Comparison of ENCODE assay signal across 13 mouse cellular contexts in the genomic region with DNA sequence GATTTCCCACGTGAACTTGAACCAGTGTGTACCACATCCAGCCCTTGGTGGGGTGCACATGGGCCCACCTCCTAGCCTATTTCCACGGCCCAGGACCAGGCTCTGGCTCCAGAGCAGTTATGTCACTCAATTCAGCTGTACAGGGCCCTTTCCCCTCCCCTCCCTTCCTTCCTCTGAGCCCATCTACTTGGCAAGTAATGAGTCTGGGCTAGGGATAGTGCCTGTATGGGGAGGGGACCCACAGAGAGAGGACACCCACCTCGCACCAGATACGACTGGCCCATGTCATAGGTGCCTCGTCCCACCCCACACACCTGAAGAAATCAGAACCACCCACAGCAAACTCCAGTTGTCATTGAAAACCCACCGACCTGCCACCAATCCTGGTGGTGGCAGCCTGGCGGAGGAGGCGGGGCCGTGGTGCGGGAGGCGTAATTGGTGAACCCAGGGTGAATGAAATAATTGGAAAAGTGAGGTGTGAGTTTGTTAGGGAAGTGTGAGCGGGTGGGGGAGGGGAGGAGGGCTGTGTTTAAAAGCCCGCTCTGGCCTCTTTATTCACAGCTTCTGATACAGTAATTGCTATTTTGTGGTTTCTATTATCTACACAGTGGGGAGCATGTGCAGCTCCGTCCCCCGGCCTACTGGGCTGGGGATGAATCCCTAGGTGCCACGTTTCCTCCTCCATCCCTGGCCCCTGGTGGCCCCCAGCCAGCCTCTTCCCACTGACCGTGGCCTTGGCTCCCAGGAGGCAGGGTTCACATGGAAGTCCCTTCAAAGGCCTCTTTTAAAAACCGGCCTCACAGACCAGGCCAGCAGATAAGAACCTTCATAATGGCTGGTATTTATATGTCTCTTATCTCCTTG. TPM values are rescaled to one million over a fixed set of nuclear protein-coding genes. Genes with fewer than 3 reads are reported as not detected.
DNase-seq lines count a peak whose midpoint lies in the region; ATAC-seq lines count a peak whose summit lies in the region.
"Had no signal": no experiment of that assay in that cellular context is flagged by ENCODE, and none has a peak within 500 bp of the region (broad histone marks: within the 10 kb centered on the region; RNA-seq: fewer than 3 reads in every experiment).

No protein-coding gene starts in this region.

- no peak overlapping the region for H3K4me3 ChIP-seq in liver, embryonic 11.5 days (ENCODE audit: low read depth, low read length)
- H3K4me3 ChIP-seq in embryonic facial prominence, embryonic 13.5 days: no peak overlapping the region
- no peak overlapping the region for H3K4me3 ChIP-seq in intestine, embryonic 16.5 days (ENCODE audit: low read length)
- no peak overlapping the region for H3K4me3 ChIP-seq in neural tube, embryonic 15.5 days (replicated peaks)
- H3K4me3 ChIP-seq: heart, embryonic 10.5 days had no signal

- no peaks in the 10 kb centered on the region for H3K9me3 ChIP-seq in liver, embryonic 11.5 days (ENCODE audit: control insufficient read depth, low read length)
- no peaks in the 10 kb centered on the region for H3K9me3 ChIP-seq in embryonic facial prominence, embryonic 13.5 days
- no peaks in the 10 kb centered on the region for H3K9me3 ChIP-seq in intestine, embryonic 16.5 days (ENCODE audit: control insufficient read depth, low read length)
- H3K9me3 ChIP-seq in neural tube, embryonic 15.5 days (replicated peaks): no peaks in the 10 kb centered on the region
- H3K9me3 ChIP-seq: heart, embryonic 10.5 days had no signal

- H3K27ac ChIP-seq in liver, embryonic 11.5 days (ENCODE audit: low read depth, low read length): no peak overlapping the region
- H3K27ac ChIP-seq in embryonic facial prominence, embryonic 13.5 days: no peak overlapping the region
- H3K27ac ChIP-seq in intestine, embryonic 16.5 days (ENCODE audit: low read length): peak overlapping the region; percentile 5
- H3K27ac ChIP-seq in neural tube, embryonic 15.5 days (replicated peaks): no peak overlapping the region
- H3K27ac ChIP-seq: heart, embryonic 10.5 days had no signal

- H3K4me1 ChIP-seq in liver, embryonic 11.5 days (replicated peaks; ENCODE audit: control insufficient read depth, insufficient read depth, low read length): peaks cover 17% of the 10 kb centered on the region
- no peaks in the 10 kb centered on the region for H3K4me1 ChIP-seq in embryonic facial prominence, embryonic 13.5 days
- H3K4me1 ChIP-seq in intestine, embryonic 16.5 days (ENCODE audit: control insufficient read depth, insufficient read depth, low read length): peaks cover 8% of the 10 kb centered on the region
- H3K4me1 ChIP-seq in neural tube, embryonic 15.5 days: peaks cover 34% of the 10 kb centered on the region

- no peaks in the 10 kb centered on the region for H3K27me3 ChIP-seq in liver, embryonic 11.5 days (replicated peaks; ENCODE audit: control insufficient read depth, insufficient read depth, low read length)
- no peaks in the 10 kb centered on the region for H3K27me3 ChIP-seq in embryonic facial prominence, embryonic 13.5 days
- H3K27me3 ChIP-seq in intestine, embryonic 16.5 days (replicated peaks; ENCODE audit: control insufficient read depth, insufficient read depth, low read length): no peaks in the 10 kb centered on the region
- H3K27me3 ChIP-seq in neural tube, embryonic 15.5 days (replicated peaks): no peaks in the 10 kb centered on the region

- no peaks in the 10 kb centered on the region for H3K36me3 ChIP-seq in liver, embryonic 11.5 days (ENCODE audit: control insufficient read depth, insufficient read depth, low read length)
- H3K36me3 ChIP-seq in embryonic facial prominence, embryonic 13.5 days: peaks cover 16% of the 10 kb centered on the region
- H3K36me3 ChIP-seq in intestine, embryonic 16.5 days (ENCODE audit: control insufficient read depth, insufficient read depth, low read length): 0 out of 2 replicates have a peak, but pooled peaks cover 3% of the 10 kb centered on the region
- H3K36me3 ChIP-seq in neural tube, embryonic 15.5 days: no peaks in the 10 kb centered on the region

- WGBS in liver, embryonic 11.5 days: 46% methylated on average over 18 of the region's 18 CpGs
- WGBS in embryonic facial prominence, embryonic 13.5 days: 66% methylated on average over 18 of the region's 18 CpGs
- 49% methylated on average over 18 of the region's 18 CpGs for WGBS in intestine, embryonic 16.5 days
- 59% methylated on average over 18 of the region's 18 CpGs for WGBS in neural tube, embryonic 15.5 days

- peak overlapping the region; percentile 21 for H3K4me2 ChIP-seq in liver, embryonic 11.5 days
- H3K4me2 ChIP-seq in embryonic facial prominence, embryonic 13.5 days: no peak overlapping the region
- H3K4me2 ChIP-seq in intestine, embryonic 16.5 days (ENCODE audit: low read depth, low read length): peak overlapping the region; percentile 26
- H3K4me2 ChIP-seq in neural tube, embryonic 15.5 days: no peak overlapping the region

- DNase-seq in liver, embryonic 11.5 days (ENCODE audit: low spot score): no peak
- no peak for DNase-seq in liver
- no peak for DNase-seq in right cerebral cortex, postnatal 4 days
- no peak for DNase-seq in thymus, postnatal 36 days
- no peak for DNase-seq in adrenal gland, adult 8-10 months
- DNase-seq: cerebellum, postnatal 36 days; layer of hippocampus, postnatal 36 days; lung, adult 18-20 months; thymus, adult 18-20 months had no signal

- no peak overlapping the region for H3K9ac ChIP-seq in liver, embryonic 11.5 days (ENCODE audit: low read depth, low read length)
- no peak overlapping the region for H3K9ac ChIP-seq in embryonic facial prominence, embryonic 13.5 days
- 0 out of 2 replicates have a peak overlapping the region, but pooled peaks have one; percentile 3 for H3K9ac ChIP-seq in intestine, embryonic 16.5 days (ENCODE audit: low read depth, low read length)
- H3K9ac ChIP-seq in neural tube, embryonic 15.5 days (replicated peaks): no peak overlapping the region

- ATAC-seq in liver, embryonic 11.5 days (replicated peaks; ENCODE audit: low FRiP score): peak; percentile 34; the same call in 1 of the 2 replicates
- ATAC-seq in embryonic facial prominence, embryonic 13.5 days (ENCODE audit: insufficient number of reproducible peaks, insufficient read depth, low FRiP score, low TSS enrichment, low read depth): 0 out of 2 replicates have a peak, but pooled peaks have one; percentile 39
- ATAC-seq in intestine, embryonic 16.5 days: peak; percentile 85
- ATAC-seq in neural tube, embryonic 15.5 days (ENCODE audit: low FRiP score): peak; percentile 25; the same call in 1 of the 2 replicates

RNA-seq across cellular contexts. Expression of a gene that starts 55.8 kb away (rescaled TPM):
- polyA plus RNA-seq in liver, embryonic 11.5 days (2014; fragmentation: Nextera tagmentation; extraction: Ambion mirVana): 31.8 and 35.1 TPM in 2 replicates
- 28.4 and 28.8 TPM in 2 replicates for polyA plus RNA-seq in embryonic facial prominence, embryonic 13.5 days (2015; fragmentation: Nextera tagmentation; extraction: Ambion mirVana)
- 21.6 and 23.5 TPM in 2 replicates for polyA plus RNA-seq in intestine, embryonic 16.5 days (2015; fragmentation: Nextera tagmentation; extraction: Ambion mirVana)
- polyA plus RNA-seq in neural tube, embryonic 15.5 days (2015; fragmentation: Nextera tagmentation; extraction: Ambion mirVana): 18.7 and 20.2 TPM in 2 replicates
- total RNA-seq in adrenal gland, adult 8-10 months (2022): 10 to 100 TPM; 25.8 to 27.7 (median 27.3) TPM

Comparison
In these comparisons a context has a peak if more than half of its experiments do, and no peak if none do; other contexts are left out.
1. ATAC-seq: peak in every context shown above with its lines; median percentile 85 in intestine, embryonic 16.5 days; 39 in embryonic facial prominence, embryonic 13.5 days; 34 in liver, embryonic 11.5 days; 25 in neural tube, embryonic 15.5 days.
2. H3K4me2 ChIP-seq: peak in liver, embryonic 11.5 days (single experiment) and intestine, embryonic 16.5 days (single experiment); none in embryonic facial prominence, embryonic 13.5 days (single experiment) and neural tube, embryonic 15.5 days (single experiment).